ENCODE assay signal across 13 mouse cellular contexts in genomic region chr4:44031521-44031920, GRCm38 (mm10). TPM values are rescaled to one million over a fixed set of nuclear protein-coding genes. Genes with fewer than 3 reads are reported as not detected.
DNase-seq lines count a peak whose midpoint lies in the region; ATAC-seq and TF ChIP-seq lines count a peak whose summit lies in the region.
"Had no signal": no experiment of that assay in that cellular context is flagged by ENCODE, and none has a peak within 500 bp of the region (broad histone marks: within the 10 kb centered on the region; RNA-seq: fewer than 3 reads in every experiment).

No protein-coding gene starts in this region.

- WGBS in forebrain, embryonic 14.5 days, result 62% methylated on average over 5 of the region's 5 CpGs
- 90% methylated on average over 5 of the region's 5 CpGs for WGBS in forebrain, embryonic 11.5 days
- whole genome bisulfite sequencing in intestine, embryonic 15.5 days, result 88% methylated on average over 5 of the region's 5 CpGs
- WGBS in intestine, postnatal 0 days, result 85% methylated on average over 5 of the region's 5 CpGs

- no peak for ATAC-seq in forebrain, embryonic 14.5 days
- no peak for ATAC-seq in forebrain, embryonic 11.5 days (replicated peaks; ENCODE audit: low FRiP score)
- ATAC-seq in intestine, embryonic 15.5 days, result no peak
- no peak for ATAC-seq in intestine, postnatal 0 days
- ATAC-seq: midbrain, embryonic 15.5 days had no signal

- H3K36me3 ChIP-seq in forebrain, embryonic 14.5 days (ENCODE audit: control insufficient read depth, insufficient read depth, low read length), result peaks cover 61% of the 10 kb centered on the region
- peaks cover 10% of the 10 kb centered on the region for H3K36me3 ChIP-seq in forebrain, embryonic 11.5 days (ENCODE audit: control insufficient read depth, insufficient read depth, low read length)
- peaks cover 25% of the 10 kb centered on the region for H3K36me3 ChIP-seq in intestine, embryonic 15.5 days
- H3K36me3 ChIP-seq in intestine, postnatal 0 days (ENCODE audit: control insufficient read depth, insufficient read depth), result peaks cover 70% of the 10 kb centered on the region

- no peak overlapping the region for H3K9ac ChIP-seq in forebrain, embryonic 14.5 days (ENCODE audit: low read length)
- H3K9ac ChIP-seq in forebrain, embryonic 11.5 days (ENCODE audit: low read length), result no peak overlapping the region
- no peak overlapping the region for H3K9ac ChIP-seq in intestine, embryonic 15.5 days
- H3K9ac ChIP-seq in intestine, postnatal 0 days (ENCODE audit: low read depth, low read length), result no peak overlapping the region
- H3K9ac ChIP-seq: midbrain, embryonic 15.5 days had no signal

- H3K4me2 ChIP-seq in forebrain, embryonic 14.5 days (ENCODE audit: low read length), result no peak overlapping the region
- no peak overlapping the region for H3K4me2 ChIP-seq in forebrain, embryonic 11.5 days (ENCODE audit: low read depth, low read length, severe bottlenecking)
- no peak overlapping the region for H3K4me2 ChIP-seq in intestine, embryonic 15.5 days (replicated peaks)
- H3K4me2 ChIP-seq in intestine, postnatal 0 days (replicated peaks; ENCODE audit: low read depth), result no peak overlapping the region
- H3K4me2 ChIP-seq: midbrain, embryonic 15.5 days had no signal

- H3K9me3 ChIP-seq in forebrain, embryonic 14.5 days (replicated peaks; ENCODE audit: control insufficient read depth, low read length), result no peaks in the 10 kb centered on the region
- H3K9me3 ChIP-seq in forebrain, embryonic 11.5 days (ENCODE audit: control insufficient read depth, low read length), result no peaks in the 10 kb centered on the region
- no peaks in the 10 kb centered on the region for H3K9me3 ChIP-seq in intestine, embryonic 15.5 days
- H3K9me3 ChIP-seq in intestine, postnatal 0 days (ENCODE audit: control insufficient read depth), result no peaks in the 10 kb centered on the region
- H3K9me3 ChIP-seq: midbrain, embryonic 15.5 days had no signal

- no peak overlapping the region for H3K4me3 ChIP-seq in forebrain, embryonic 14.5 days (ENCODE audit: low read depth, low read length)
- no peak overlapping the region for H3K4me3 ChIP-seq in forebrain, embryonic 11.5 days (ENCODE audit: low read depth, low read length)
- no peak overlapping the region for H3K4me3 ChIP-seq in intestine, embryonic 15.5 days (replicated peaks)
- H3K4me3 ChIP-seq in intestine, postnatal 0 days (ENCODE audit: low read depth, low read length), result no peak overlapping the region
- H3K4me3 ChIP-seq: left cerebral cortex, adult 2 months; midbrain, embryonic 15.5 days had no signal

- no peaks in the 10 kb centered on the region for H3K27me3 ChIP-seq in forebrain, embryonic 14.5 days (replicated peaks; ENCODE audit: control insufficient read depth, insufficient read depth, low read length)
- peaks cover 55% of the 10 kb centered on the region for H3K27me3 ChIP-seq in forebrain, embryonic 11.5 days (ENCODE audit: control insufficient read depth, insufficient read depth, low read length)
- H3K27me3 ChIP-seq in intestine, embryonic 15.5 days (replicated peaks), result no peaks in the 10 kb centered on the region
- no peaks in the 10 kb centered on the region for H3K27me3 ChIP-seq in intestine, postnatal 0 days (replicated peaks; ENCODE audit: control insufficient read depth, insufficient read depth, low read length)

- intact Hi-C loops in left cerebral cortex, postnatal 10 days (cut with DNase I), result no loop called here

- DNase-seq in forebrain, embryonic 14.5 days (ENCODE audit: low spot score), result peak; percentile 30
- no peak for DNase-seq in forebrain, embryonic 11.5 days (ENCODE audit: low spot score)
- DNase-seq in left cerebral cortex, postnatal 10 days (ENCODE audit: extremely low spot score in 1 of 2, low spot score in 2 of 2), result peak; percentile 46 to 49
- no peak for DNase-seq in left cerebral cortex, adult 11 months (ENCODE audit: low spot score)
- DNase-seq in cerebellum, adult 18-20 months, result peak; percentile 61 to 66
- DNase-seq in heart, postnatal 4 days, result peak; percentile 65

- H3K27ac ChIP-seq in forebrain, embryonic 14.5 days (ENCODE audit: low read depth, low read length), result no peak overlapping the region
- no peak overlapping the region for H3K27ac ChIP-seq in forebrain, embryonic 11.5 days (ENCODE audit: low read depth, low read length)
- no peak overlapping the region for H3K27ac ChIP-seq in intestine, embryonic 15.5 days
- no peak overlapping the region for H3K27ac ChIP-seq in intestine, postnatal 0 days (ENCODE audit: low read depth, low read length)
- H3K27ac ChIP-seq: left cerebral cortex, adult 2 months; midbrain, embryonic 15.5 days; stomach, postnatal 0 days had no signal

- no peaks in the 10 kb centered on the region for H3K4me1 ChIP-seq in forebrain, embryonic 14.5 days (ENCODE audit: control insufficient read depth, insufficient read depth, low read length)
- H3K4me1 ChIP-seq in forebrain, embryonic 11.5 days (replicated peaks; ENCODE audit: control insufficient read depth, insufficient read depth, low read length), result peaks cover 5% of the 10 kb centered on the region
- no peaks in the 10 kb centered on the region for H3K4me1 ChIP-seq in intestine, embryonic 15.5 days (replicated peaks)
- no peaks in the 10 kb centered on the region for H3K4me1 ChIP-seq in intestine, postnatal 0 days (replicated peaks; ENCODE audit: control insufficient read depth, insufficient read depth, low read length)

- no peak for TF ChIP-seq CTCF in intestine, postnatal 0 days (IDR thresholded peaks at IDR 0.05; ENCODE audit: low read depth)

RNA-seq across cellular contexts. Expression of gene Clta, which starts 27.3 kb away (rescaled TPM):
- polyA plus RNA-seq in forebrain, embryonic 14.5 days (2014; fragmentation: Nextera tagmentation; extraction: Ambion mirVana), result 303 and 306 TPM in 2 replicates
- 211 and 223 TPM in 2 replicates for polyA plus RNA-seq in forebrain, embryonic 11.5 days (2014; fragmentation: Nextera tagmentation; extraction: Ambion mirVana)
- total RNA-seq in left cerebral cortex, postnatal 10 days (2021), result 100 to 1,000 TPM; 333 to 335 TPM
- total RNA-seq in heart, postnatal 4 days (2021), result 100 to 1,000 TPM; 108 TPM
- 260 and 272 TPM in 2 replicates for polyA plus RNA-seq in intestine, embryonic 15.5 days (2015; fragmentation: Nextera tagmentation; extraction: Ambion mirVana)
- polyA plus RNA-seq in intestine, postnatal 0 days (2015; fragmentation: Nextera tagmentation; extraction: Ambion mirVana), result 343 and 352 TPM in 2 replicates

RNA-seq across cellular contexts. Expression of gene Ccin, which starts 48.2 kb away (rescaled TPM):
- polyA plus RNA-seq in forebrain, embryonic 14.5 days (2014; fragmentation: Nextera tagmentation; extraction: Ambion mirVana), result not detected in 2 replicates
- not detected in 2 replicates for polyA plus RNA-seq in forebrain, embryonic 11.5 days (2014; fragmentation: Nextera tagmentation; extraction: Ambion mirVana)
- total RNA-seq in left cerebral cortex, postnatal 10 days (2021), result not detected
- total RNA-seq in heart, postnatal 4 days (2021), result under 1 TPM; 0.26 to 0.47 TPM
- polyA plus RNA-seq in intestine, embryonic 15.5 days (2015; fragmentation: Nextera tagmentation; extraction: Ambion mirVana), result not detected in 2 replicates
- polyA plus RNA-seq in intestine, postnatal 0 days (2015; fragmentation: Nextera tagmentation; extraction: Ambion mirVana), result not detected in 2 replicates
- total RNA-seq: hematopoietic stem cell, adult 5-6 weeks; left cerebral cortex, adult 2 months had no signal
- polyA plus RNA-seq: liver, embryonic 16.5 days; midbrain, embryonic 15.5 days; stomach, postnatal 0 days had no signal

RNA-seq across cellular contexts. Expression of gene Gne, which starts 52.5 kb away (rescaled TPM):
- 20.4 and 26.5 TPM in 2 replicates for polyA plus RNA-seq in forebrain, embryonic 14.5 days (2014; fragmentation: Nextera tagmentation; extraction: Ambion mirVana)
- polyA plus RNA-seq in forebrain, embryonic 11.5 days (2014; fragmentation: Nextera tagmentation; extraction: Ambion mirVana), result 18.8 and 20.8 TPM in 2 replicates
- 10 to 100 TPM; 43.4 to 50.7 TPM for total RNA-seq in left cerebral cortex, postnatal 10 days (2021)
- 10 to 100 TPM; 46.6 to 49.7 TPM for total RNA-seq in heart, postnatal 4 days (2021)
- polyA plus RNA-seq in intestine, embryonic 15.5 days (2015; fragmentation: Nextera tagmentation; extraction: Ambion mirVana), result 42.0 and 47.0 TPM in 2 replicates
- polyA plus RNA-seq in intestine, postnatal 0 days (2015; fragmentation: Nextera tagmentation; extraction: Ambion mirVana), result 22.2 and 30.4 TPM in 2 replicates

Comparison
In these comparisons a context has a peak if more than half of its experiments do, and no peak if none do; other contexts are left out.
1. DNase-seq: peak in forebrain, embryonic 14.5 days (single experiment), left cerebral cortex, postnatal 10 days (2 of 2), cerebellum, adult 18-20 months (2 of 2) and heart, postnatal 4 days (single experiment); none in forebrain, embryonic 11.5 days (single experiment) and left cerebral cortex, adult 11 months (single experiment).